Mouse (Mus musculus): ENCODE results near the gene Mapk1ip1l. TPM values are rescaled to one million over a fixed set of nuclear protein-coding genes. Genes with fewer than 3 reads are reported as not detected.

The Mapk1ip1l gene
- total and polyA plus RNA-seq, 3 experiments = 33.8 to 159 (median 59.5) TPM

GRCm38 (mm10) chr14:47298819-47299261 is 774 bp downstream of the Mapk1ip1l start (continued):
- TF ChIP-seq GATA1 (IDR thresholded peaks at IDR 0.05; ENCODE audit: low read depth, low read length) (no peak), TCF12 (IDR thresholded peaks at IDR 0.05; ENCODE audit: low read depth, low read length) (no peak)

GRCm38 (mm10) chr14:47302885-47303680 is 5.0 kb downstream of the Mapk1ip1l start:
- H3K27me3 ChIP-seq (ENCODE audit: control insufficient read depth in 1 of 2, insufficient read depth in 2 of 2, low read length in 2 of 2) = no peaks in the 10 kb centered on the region
- peaks cover 1 to 32% of the 10 kb centered on the region in 2 experiments; a peak in 3 of 4 replicates for H3K36me3 ChIP-seq (ENCODE audit: control insufficient read depth in 1 of 2, insufficient read depth in 2 of 2, low read length in 2 of 2)
- no peak overlapping the region for H3K9ac ChIP-seq (ENCODE audit: control insufficient read depth, low read depth, low read length, poor library complexity, severe bottlenecking)
- peaks cover 8% of the 10 kb centered on the region in 2 experiments; a peak in 3 of 4 replicates for H3K4me1 ChIP-seq (ENCODE audit: control insufficient read depth in 1 of 2, insufficient read depth in 2 of 2, low read length in 2 of 2)
- H3K27ac ChIP-seq (ENCODE audit: control insufficient read depth, low read depth, low read length) = no peak overlapping the region
- DNase-seq (ENCODE audit: low read depth, low spot score) = no peak
- H3K9me3 ChIP-seq (replicated peaks; ENCODE audit: insufficient read depth, low read length) = no peaks in the 10 kb centered on the region
- no peak overlapping the region for H3K4me3 ChIP-seq (ENCODE audit: control insufficient read depth in 1 of 2, insufficient read depth in 1 of 2, low read depth in 2 of 2, low read length in 2 of 2)
- peaks cover 80% of the 10 kb centered on the region for H3K79me2 ChIP-seq (ENCODE audit: control insufficient read depth, insufficient read depth, low read length, poor library complexity)
- TF ChIP-seq BHLHE40 (IDR thresholded peaks at IDR 0.05; ENCODE audit: borderline replicate concordance, low read depth, low read length) = no peak
- TF ChIP-seq SMC3 (IDR thresholded peaks at IDR 0.05; ENCODE audit: low read depth, low read length) = no peak
- no peak for TF ChIP-seq RCOR1 (IDR thresholded peaks at IDR 0.05; ENCODE audit: low read depth, low read length)
- TF ChIP-seq USF2 (IDR thresholded peaks at IDR 0.05; ENCODE audit: borderline replicate concordance in 1 of 2, insufficient read depth in 1 of 2, low read depth in 1 of 2, low read length in 2 of 2) = no peak
- TF ChIP-seq MYB (IDR thresholded peaks at IDR 0.05; ENCODE audit: low read depth, low read length) = no peak
- no peak for TF ChIP-seq MAX (IDR thresholded peaks at IDR 0.05; ENCODE audit: low read length)
- TF ChIP-seq HCFC1 (IDR thresholded peaks at IDR 0.05; ENCODE audit: low read depth, low read length) = no peak
- TF ChIP-seq POLR2AphosphoS2 (IDR thresholded peaks at IDR 0.05; ENCODE audit: low read length) = no peak
- TF ChIP-seq EP300 (IDR thresholded peaks at IDR 0.05; ENCODE audit: low read depth in 1 of 2, low read length in 2 of 2) = no peak
- no peak for TF ChIP-seq GATA1 (IDR thresholded peaks at IDR 0.05; ENCODE audit: low read depth, low read length)
- no peak for TF ChIP-seq ETS1 (IDR thresholded peaks at IDR 0.05; ENCODE audit: low read depth, low read length)
- no peak for TF ChIP-seq TAL1 (IDR thresholded peaks at IDR 0.05; ENCODE audit: low read length)
- TF ChIP-seq ZKSCAN1 (IDR thresholded peaks at IDR 0.05; ENCODE audit: low read depth, low read length) = no peak
- no peak for TF ChIP-seq MYC (IDR thresholded peaks at IDR 0.05; ENCODE audit: low read depth, low read length)
- TF ChIP-seq CTCF (IDR thresholded peaks at IDR 0.05 in 2 of 3, conservative IDR thresholded peaks at IDR 0.05 in 1 of 3; ENCODE audit: control insufficient read depth in 1 of 3, insufficient read depth in 1 of 3, low read depth in 2 of 3, low read length in 3 of 3, poor library complexity in 1 of 3, severe bottlenecking in 1 of 3) = no peak
- TF ChIP-seq ELF1 (IDR thresholded peaks at IDR 0.05; ENCODE audit: low read depth, low read length) = no peak
- TF ChIP-seq SIN3A (IDR thresholded peaks at IDR 0.05; ENCODE audit: low read length) = no peak
- TF ChIP-seq POLR2AphosphoS5 (IDR thresholded peaks at IDR 0.05; ENCODE audit: borderline replicate concordance, low read depth, low read length) = no peak
- no peak for TF ChIP-seq UBTF (IDR thresholded peaks at IDR 0.05; ENCODE audit: borderline replicate concordance, insufficient read depth, low read depth, low read length)
- no peak for TF ChIP-seq JUND (IDR thresholded peaks at IDR 0.05; ENCODE audit: low read depth, low read length)
